Mouse (Mus musculus) left cerebral cortex, postnatal 25 days (tissue): ENCODE measurements around the gene Ranbp3. TPM values are rescaled to one million over a fixed set of nuclear protein-coding genes. Genes with fewer than 3 reads are reported as not detected.
A peak's percentile ranks its signal among the peaks of the same experiment; 100 is the strongest.

Experiments used
- DNase-seq, 2 experiments: peaks; one replicate each; pipeline ENCODE4 v3.0.0; 2022; ENCODE audit warnings: low spot score in 2 of 2, mixed read lengths in 1 of 2
- intact Hi-C: fragments of 180-260 bp; cut with DNase I; formaldehyde crosslinking; loops from one replicate; pipeline ENCODE4 v1.15.1; 2025
- total RNA-seq, 2 experiments: library from RNA; stranded (reverse); gene quantifications; 2 replicates each; pipeline ENCODE4 v1.2.3; 2021

Gene Ranbp3
- total RNA-seq, 2 experiments from 2014 or later, result 88.4 to 91.3 TPM

- DNase-seq, result peak; percentile 97 to 99
- intact Hi-C loops, result loop anchor here (5.0 kb wide), 1 partner anchor 45 kb away; the partner anchor contains the start of gene Dus3l
Observed at GRCm38 (mm10) chr17:56716655-56717362, 43.7 kb downstream of the Ranbp3 start.

- intact Hi-C loops, result loop anchor here (5.0 kb wide), 1 partner anchor 45 kb away; the partner anchor contains the start of gene Dus3l
- peak; percentile 93 to 96 for DNase-seq
Observed at GRCm38 (mm10) chr17:56717363-56718058, 44.4 kb downstream of the Ranbp3 start, which contains the start of the genes Ndufa11 and Vmac. Gene Ndufa11 (plus strand): TSS chr17:56717767. Gene Vmac (minus strand): TSS chr17:56718022.

DNA sequence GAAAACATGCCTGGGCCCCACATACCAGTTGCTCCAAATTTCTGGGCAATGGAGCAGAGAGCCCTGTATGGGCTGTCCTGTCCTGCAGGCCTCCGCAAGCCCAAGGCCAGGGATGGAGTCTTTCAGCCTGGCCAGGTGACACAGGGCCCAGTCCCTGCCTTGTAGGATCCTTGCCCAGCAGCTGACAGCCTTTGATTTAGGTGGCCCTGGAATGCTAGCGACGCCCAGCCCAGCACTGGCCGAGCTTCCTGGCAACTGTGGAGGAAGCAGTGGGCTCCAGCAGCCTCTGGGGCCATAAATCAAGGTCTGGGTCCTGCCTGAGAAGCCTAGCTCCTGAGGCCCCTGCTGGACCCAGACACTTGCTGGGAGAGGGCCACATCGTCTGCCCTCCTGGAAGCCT, 49.3 kb downstream of the Ranbp3 start:
- no peak for DNase-seq
- intact Hi-C loops, result no loop called here

GRCm38 (mm10) chr17:56723419-56724161, 50.5 kb downstream of the Ranbp3 start:
- intact Hi-C loops, result no loop called here
- no peak for DNase-seq

DNA sequence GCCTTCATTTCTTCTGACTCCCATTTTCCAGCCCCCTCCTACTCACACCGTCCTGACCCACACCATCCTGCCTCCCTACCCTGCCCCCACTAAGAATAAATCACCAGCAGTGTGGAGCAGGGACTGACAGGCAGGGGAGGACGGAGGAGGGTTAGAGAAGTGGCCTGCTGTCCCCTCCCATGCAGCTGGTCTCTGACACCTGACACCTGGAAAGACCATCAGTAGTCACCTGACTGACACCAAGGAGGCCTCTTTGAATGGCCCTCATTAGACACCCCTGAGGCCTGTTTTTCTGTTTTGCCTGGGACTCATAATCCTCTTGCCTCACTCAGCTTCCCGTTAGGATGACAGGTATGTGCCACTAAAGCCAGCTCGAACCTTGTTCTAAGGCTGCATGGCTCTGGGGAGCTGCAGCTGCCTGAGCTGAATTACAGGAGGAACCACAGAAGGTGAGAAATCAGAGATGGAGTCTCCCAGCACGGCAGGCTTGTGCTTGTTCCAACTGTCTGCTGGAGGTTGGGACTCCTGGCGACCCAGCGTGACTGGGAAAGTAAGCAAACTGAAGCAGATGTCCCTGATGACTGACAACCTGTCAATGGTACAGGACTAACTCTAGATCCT, 54.0 kb downstream of the Ranbp3 start:
- intact Hi-C loops, result no loop called here
- DNase-seq, result no peak

DNA sequence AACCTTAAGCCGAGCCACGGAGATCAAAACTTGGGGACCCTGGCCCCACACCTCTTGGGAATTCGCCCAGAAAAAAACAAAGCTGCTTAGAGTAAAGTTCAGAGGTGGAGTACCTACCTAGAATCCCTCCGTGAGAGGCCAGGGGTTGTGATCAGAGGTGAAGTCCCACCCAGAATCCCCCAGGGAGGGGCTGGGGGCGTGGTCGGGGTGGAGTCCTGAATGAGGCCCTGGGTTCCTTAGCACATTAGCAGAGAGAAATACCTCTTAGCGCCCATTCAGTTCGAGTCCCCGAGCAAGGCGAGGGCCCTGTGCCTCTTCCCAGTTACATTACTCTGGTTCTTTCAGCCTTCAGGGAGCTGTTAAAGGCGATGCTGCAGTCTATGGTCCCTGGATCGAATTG, 54.6 kb downstream of the Ranbp3 start:
- intact Hi-C loops, result no loop called here
- no peak for DNase-seq

DNA sequence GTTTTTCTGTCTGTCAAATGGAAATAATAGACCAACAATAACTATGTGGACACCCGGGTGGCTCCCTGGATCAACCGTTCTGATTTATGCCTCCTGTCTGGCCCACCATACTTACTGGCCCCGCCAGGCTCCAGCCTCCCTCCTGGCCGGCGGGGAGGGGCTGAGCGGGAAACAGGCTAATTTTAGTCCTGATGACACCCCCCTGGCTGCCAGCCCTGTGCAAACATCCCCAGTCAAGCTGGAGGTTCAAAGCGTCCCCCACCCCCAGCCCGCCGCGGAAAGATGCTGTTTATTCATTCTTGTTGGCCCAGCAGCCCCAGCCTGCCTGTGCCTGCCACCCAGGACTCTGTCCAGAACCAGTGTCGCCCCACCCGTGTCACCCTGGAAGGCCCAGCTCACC, 55.0 kb downstream of the Ranbp3 start:
- intact Hi-C loops, result no loop called here
- no peak for DNase-seq

- intact Hi-C loops, result no loop called here
- DNase-seq, result no peak
Observed at GRCm38 (mm10) chr17:56729151-56729550, 56.1 kb downstream of the Ranbp3 start.

- intact Hi-C loops, result no loop called here
- DNase-seq, result no peak
Observed at GRCm38 (mm10) chr17:56729656-56730055, 56.6 kb downstream of the Ranbp3 start.

DNA sequence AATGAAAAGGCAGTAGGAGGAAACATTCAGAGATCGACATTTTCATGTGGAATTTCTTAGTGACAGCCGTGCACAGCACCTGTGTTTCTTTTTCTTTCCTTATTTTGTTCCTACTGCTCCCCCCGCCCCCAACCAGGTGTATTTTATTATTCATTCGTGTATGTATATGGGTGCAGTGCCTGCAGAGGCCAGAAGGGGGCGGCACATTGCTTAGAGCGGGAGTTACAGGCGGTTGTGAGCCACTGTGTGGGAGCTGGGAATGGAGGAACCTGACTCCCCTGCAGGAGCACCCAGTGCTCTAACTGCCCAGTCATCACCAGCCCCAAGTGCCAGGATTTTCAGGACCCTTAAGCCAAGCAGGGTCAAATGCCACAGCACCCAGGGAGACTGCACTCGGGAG, 63.4 kb downstream of the Ranbp3 start:
- intact Hi-C loops, result no loop called here
- no peak for DNase-seq

DNA sequence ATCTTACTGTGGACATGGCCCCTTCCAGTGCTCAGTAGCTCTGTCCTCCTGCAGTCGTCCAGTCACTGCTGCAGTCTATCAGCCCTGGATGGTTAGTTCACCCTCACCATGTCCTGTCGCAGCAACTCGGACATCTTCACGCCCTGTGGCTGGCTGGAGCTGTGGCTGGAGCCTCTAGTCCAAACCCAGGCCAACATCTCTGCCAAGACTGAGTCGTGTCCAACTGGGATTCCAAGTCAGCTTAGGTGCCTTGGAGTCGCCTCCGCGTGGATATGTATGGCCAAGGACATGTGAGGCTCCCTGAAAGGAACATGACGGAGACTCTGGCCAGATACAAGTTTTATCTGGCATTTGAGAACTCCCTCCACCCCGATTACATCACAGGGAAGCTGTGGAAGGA, 65.1 kb downstream of the Ranbp3 start:
- DNase-seq, result no peak
- intact Hi-C loops, result no loop called here

DNA sequence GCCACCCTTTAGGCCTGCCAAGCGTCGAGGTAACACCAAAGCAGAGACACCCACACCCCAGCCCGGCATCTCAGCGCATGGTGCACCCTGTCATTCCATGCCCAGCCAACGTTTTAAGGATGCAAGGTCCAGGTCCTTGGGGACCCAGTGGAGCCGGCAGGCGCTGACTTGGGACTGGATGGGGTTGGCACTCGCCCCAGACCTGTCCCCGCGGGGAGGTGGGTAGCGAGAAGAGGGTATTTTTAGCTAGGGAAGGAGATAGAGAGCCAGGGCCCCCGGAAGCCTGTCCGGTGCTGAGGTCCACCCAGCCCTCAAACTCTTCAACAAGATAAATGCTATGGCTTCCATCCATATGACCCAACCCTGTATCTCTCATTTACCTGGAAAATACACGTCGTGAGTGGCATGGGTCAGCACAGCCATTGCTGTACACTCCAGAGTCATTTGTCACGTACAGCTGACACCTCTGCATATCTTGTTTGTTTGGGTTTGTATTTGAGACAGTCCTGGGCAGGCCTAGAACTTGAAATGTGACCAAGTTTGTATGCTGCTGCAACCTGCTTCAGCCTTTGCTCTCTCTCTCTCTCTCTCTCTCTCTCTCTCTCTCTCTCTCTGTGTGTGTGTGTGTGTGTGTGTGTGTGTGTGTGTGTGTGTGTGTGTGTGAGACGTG, 67.2 kb downstream of the Ranbp3 start:
- intact Hi-C loops, result no loop called here

GRCm38 (mm10) chr17:56740788-56741160, 67.7 kb downstream of the Ranbp3 start:
- intact Hi-C loops, result no loop called here
- DNase-seq, result no peak

More for the DNA sequence above, 67.2 kb downstream of the Ranbp3 start:
- no peak for DNase-seq

DNA sequence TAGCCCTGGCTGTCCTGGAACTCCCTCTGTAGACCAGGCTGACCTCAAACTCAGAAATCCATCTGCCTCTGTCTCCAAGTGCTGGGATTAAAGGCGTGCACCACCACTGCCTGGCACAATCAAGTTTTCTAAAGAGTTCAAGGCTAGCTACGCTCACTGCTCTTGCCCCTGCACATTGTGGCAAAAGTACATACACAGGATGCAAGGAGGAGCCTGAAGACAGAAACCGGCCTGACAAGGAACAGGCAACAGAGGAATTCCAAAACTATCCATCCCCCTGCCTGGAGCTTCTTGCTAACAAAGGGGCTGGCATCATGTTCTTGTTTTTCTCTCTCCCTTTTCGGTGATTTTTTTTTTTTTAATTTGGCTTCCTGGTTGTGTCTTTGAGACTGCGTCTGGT, 71.1 kb downstream of the Ranbp3 start:
- intact Hi-C loops, result no loop called here
- no peak for DNase-seq

DNA sequence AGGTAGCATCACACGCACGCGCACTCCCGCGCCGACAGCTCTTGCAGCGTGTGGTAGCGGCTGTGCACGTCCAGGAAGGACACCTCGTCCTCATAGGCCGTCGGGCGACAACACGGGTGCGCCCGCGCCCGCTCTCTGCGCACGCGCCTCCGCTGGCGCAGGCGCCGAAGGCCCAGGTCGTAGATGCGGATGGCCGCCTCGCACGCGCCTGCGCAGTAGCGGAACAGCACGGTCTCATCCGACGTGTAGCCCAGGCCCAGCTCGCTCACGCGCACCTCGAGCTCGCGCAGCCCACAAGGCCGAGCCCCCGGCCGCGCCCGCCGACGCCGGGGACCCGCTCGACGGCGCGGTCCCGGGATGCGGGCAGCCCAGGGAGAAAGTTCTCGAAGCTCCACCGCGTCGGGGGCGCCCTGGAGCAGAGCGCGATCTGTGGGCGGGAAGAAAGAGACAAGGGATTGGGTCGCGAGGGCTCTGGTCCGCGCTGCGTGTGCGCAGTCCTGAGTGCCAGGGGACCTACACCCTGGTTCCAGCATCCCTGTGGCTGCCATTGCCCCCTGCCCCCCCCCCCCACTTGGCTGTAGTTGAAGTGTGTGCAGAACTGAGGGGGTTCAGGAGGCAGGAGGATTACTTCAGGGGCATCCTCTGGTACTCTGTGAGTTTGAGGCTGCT, 78.4 kb downstream of the Ranbp3 start:
- intact Hi-C loops, result no loop called here
- DNase-seq, result no peak

DNA sequence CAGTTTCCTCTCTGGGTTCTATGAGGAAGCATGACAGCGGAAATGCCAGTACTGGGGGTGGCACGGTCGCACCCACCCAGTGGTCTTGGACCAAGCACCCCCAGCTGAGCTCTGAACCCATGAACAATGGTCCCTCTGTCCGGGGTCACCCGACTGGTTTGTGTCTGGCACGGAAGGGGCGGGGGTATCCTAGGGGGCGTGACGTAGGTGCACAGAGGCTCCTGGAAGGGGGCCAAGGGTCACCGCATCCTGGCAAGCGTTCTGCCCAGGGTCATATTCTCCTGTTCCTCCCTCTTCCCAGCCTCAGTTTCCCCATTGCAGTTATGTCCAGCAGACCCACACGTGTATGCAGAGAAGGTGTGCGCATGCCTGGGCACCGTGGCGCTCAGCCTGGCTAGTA, 80.4 kb downstream of the Ranbp3 start:
- DNase-seq, result no peak
- intact Hi-C loops, result no loop called here

DNA sequence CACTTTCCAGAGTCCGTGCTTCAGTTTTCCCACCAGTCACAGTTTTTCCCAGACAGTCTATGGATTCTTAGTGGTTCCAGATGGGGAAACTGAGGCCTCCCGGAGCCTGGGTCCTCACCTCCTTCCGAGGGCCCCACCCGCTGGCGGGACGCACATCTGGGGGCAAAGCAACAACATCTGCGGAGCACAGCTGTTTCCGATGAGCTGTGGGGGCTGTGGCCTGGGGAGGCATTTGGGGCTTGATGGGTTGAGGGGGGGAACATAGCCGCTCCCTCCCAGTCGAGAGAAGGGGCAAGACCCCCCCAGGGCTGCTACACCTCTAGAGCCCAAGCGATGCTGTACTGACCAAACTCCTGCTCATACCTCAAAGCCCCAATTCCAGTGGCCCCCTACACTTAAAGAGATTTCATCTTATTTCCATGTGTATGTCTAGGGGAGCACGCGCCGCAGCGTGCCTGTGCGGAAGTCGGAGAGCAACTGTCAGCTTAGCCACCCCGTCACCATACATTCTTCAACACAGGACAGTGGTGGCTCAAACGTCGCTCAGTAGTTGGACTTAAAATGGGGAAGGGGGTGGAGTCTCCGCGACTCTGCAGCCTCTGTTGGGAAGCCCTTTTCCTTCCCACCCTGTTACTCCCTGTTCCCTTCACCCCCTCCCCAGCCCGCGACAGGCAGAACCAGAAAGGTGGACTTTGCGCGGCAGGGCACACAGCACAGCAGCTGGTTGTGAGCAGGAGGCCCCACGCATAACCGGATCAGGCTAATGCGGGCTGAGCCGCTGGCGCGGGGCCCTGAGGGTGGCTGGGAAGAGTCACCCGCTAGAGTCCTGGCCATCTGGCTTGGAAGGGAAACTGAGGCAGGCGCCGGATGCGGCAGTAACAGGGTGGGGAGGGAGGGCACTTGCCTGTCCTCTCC, 81.4 kb downstream of the Ranbp3 start:
- DNase-seq, result no peak
- intact Hi-C loops, result no loop called here
